Mouse (Mus musculus): ENCODE results near the gene Tmem14a.

- TF ChIP-seq MEF2A (IDR thresholded peaks at IDR 0.05; ENCODE audit: borderline replicate concordance, low read depth, low read length) (no peak), POLR2A (IDR thresholded peaks at IDR 0.05; ENCODE audit: low read depth, low read length) (no peak), USF2 (conservative IDR thresholded peaks at IDR 0.05; ENCODE audit: low read depth, low read length) (no peak), POLR2AphosphoS2 (IDR thresholded peaks at IDR 0.05; ENCODE audit: low read depth, low read length) (no peak), MAFK (IDR thresholded peaks at IDR 0.05; ENCODE audit: insufficient replicate concordance, low read length) (peak; percentile 81)
Measured at GRCm38 (mm10) chr1:21264747-21265146, 46.4 kb downstream of the Tmem14a start.

Data from CH12.LX (cell line).